Mouse (Mus musculus) forebrain, postnatal 0 days (tissue): ENCODE results near the gene Cdc42ep3. TPM values are rescaled to one million over a fixed set of nuclear protein-coding genes. Genes with fewer than 3 reads are reported as not detected.

Source experiments
- ATAC-seq: fragments of 200-750 bp; cut with Nextera tagmentation; 2 replicates; pipeline ENCODE4 v1.8.0; 2017; ENCODE audit warnings: mild to moderate bottlenecking, moderate library complexity
- DNase-seq: peaks from one replicate; pipeline ENCODE4 v3.0.0-alpha.2; 2015
- H3K27ac ChIP-seq: fragments of 300-500 bp; sonication (generic); 2 replicates; pipeline ENCODE4 v1.5.1; 2014; ENCODE audit warnings: low read depth, mild to moderate bottlenecking, antibody characterized with exemption, low read length, moderate library complexity, mixed read lengths
- H3K27me3 ChIP-seq: fragments of 300-500 bp; sonication (generic); 2 replicates; pipeline ENCODE4 v1.6.1; 2014; ENCODE audit warnings: mild to moderate bottlenecking, low read length, mixed read lengths; ENCODE audit not compliant: insufficient read depth
- H3K36me3 ChIP-seq: fragments of 300-500 bp; sonication (generic); 2 replicates; pipeline ENCODE4 v1.6.1; 2014; ENCODE audit warnings: mild to moderate bottlenecking, moderate library complexity; ENCODE audit not compliant: insufficient read depth
- H3K4me1 ChIP-seq: fragments of 300-500 bp; sonication (generic); 2 replicates; pipeline ENCODE4 v1.6.1; 2014; ENCODE audit warnings: antibody characterized with exemption; ENCODE audit not compliant: insufficient read depth
- H3K4me2 ChIP-seq: fragments of 300-500 bp; sonication (generic); 2 replicates; pipeline ENCODE4 v1.6.1; 2014; ENCODE audit warnings: low read depth, mild to moderate bottlenecking, moderate library complexity
- H3K4me3 ChIP-seq: fragments of 300-500 bp; sonication (generic); 2 replicates; pipeline ENCODE4 v1.5.1; 2014; ENCODE audit warnings: low read depth, low read length, mixed read lengths
- H3K9ac ChIP-seq: fragments of 300-500 bp; sonication (generic); 2 replicates; pipeline ENCODE4 v1.6.1; 2014; ENCODE audit warnings: mild to moderate bottlenecking
- H3K9me3 ChIP-seq: fragments of 300-500 bp; sonication (generic); 2 replicates; pipeline ENCODE4 v1.6.1; 2016; ENCODE audit warnings: low read length
- CTCF ChIP-seq: sonication (generic); IDR thresholded peaks from 2 replicates; pipeline ENCODE4 v1.5.1; 2016; ENCODE audit warnings: antibody characterized with exemption, control low read depth, low read depth
- WGBS: fragments of 180-500 bp; shearing (Covaris S2); extraction: QIAGEN DNeasy Blood & Tissue Kit; methylation state at CpG from one replicate; pipeline ENCODE4 v1.1.7; 2014; 5-methylcytosine and 5-hydroxymethylcytosine counted together
- polyA plus RNA-seq: library from polyadenylated mRNA; unstranded; fragments of >200 nt; fragmentation: Nextera tagmentation; extraction: Ambion mirVana; gene quantifications from 2 replicates; pipeline ENCODE4 v1.2.1, GENCODE M21; 2015
- total RNA-seq: library from RNA; depleted of rRNA; stranded (reverse); fragments of >200 nt; gene quantifications from 2 replicates; pipeline ENCODE4 v1.2.3, GENCODE M21; 2014

Gene Cdc42ep3
- total and polyA plus RNA-seq, 2 experiments from 2014 or later, result 38.6 to 54.8 TPM

DNA sequence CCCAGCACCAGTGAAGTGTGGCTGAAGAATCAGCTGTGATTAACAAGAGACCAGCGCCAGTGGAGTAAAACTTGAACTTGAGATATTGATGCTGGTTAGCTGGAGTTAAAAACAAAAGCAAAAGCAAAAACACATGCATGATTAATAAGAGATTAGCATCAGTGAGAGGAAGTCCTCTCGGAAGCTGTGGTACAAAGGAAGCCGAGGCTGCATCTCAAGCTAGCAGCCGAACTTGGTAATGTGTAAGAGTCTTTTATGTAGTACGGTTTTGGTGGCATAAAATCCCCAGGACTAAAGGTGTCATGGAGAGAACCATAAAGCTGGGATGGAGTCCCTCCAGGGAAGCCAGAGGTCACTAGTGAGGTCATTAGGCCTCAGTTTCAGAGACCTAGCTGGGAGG, 24.3 kb upstream of the Cdc42ep3 start:
- no peak overlapping the region for H3K27ac ChIP-seq
- 70% methylated on average over 5 of the region's 5 CpGs for WGBS
- H3K4me2 ChIP-seq, result no peak overlapping the region
- H3K36me3 ChIP-seq, result no peaks in the 10 kb centered on the region
- H3K9me3 ChIP-seq, result no peaks in the 10 kb centered on the region
- H3K4me1 ChIP-seq, result no peaks in the 10 kb centered on the region
- H3K27me3 ChIP-seq, result no peaks in the 10 kb centered on the region
- DNase-seq (no peak), ATAC-seq (no peak)
- H3K9ac ChIP-seq, result no peak overlapping the region
- no peak overlapping the region for H3K4me3 ChIP-seq
- no peak for TF ChIP-seq CTCF

DNA sequence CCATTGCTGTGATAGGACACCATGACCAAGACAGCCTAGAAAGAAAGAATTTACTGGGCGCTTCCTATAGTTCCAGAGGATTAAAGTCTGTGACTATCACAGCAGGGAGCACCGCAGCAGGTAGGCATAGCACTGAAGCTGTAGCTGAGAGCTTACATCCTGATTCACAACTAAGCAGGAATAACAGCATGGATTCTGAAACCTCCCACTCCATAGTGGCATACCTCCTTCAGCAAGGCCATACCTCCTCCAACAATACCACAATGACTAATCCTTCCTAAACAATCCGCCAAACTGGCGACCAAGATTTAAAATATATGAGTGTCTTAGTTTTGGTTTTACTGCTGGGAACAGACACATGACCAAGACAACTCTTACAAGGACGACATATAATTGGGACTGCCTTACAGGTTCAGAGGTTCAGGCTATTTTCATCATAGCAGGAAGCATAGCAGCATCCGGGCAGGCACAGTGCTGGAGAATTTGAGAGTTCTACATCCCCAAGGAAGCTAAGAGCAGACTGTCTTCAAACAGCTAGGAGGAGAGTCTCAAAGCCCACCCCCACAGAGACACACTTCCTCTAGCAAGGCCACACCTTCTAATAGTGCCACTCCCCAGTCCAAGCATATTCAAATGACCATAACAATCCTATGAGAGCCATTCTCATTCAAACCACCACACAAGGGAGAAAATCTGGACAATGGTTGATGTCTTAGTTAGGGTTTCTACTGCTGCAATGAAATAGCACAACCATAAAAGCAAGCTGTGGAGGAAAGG, 21.7 kb upstream of the Cdc42ep3 start:
- no peaks in the 10 kb centered on the region for H3K9me3 ChIP-seq
- no peaks in the 10 kb centered on the region for H3K27me3 ChIP-seq
- ATAC-seq, result no peak
- no peak for DNase-seq
- no peak overlapping the region for H3K27ac ChIP-seq
- TF ChIP-seq CTCF, result no peak
- no peak overlapping the region for H3K4me3 ChIP-seq
- H3K4me1 ChIP-seq, result no peaks in the 10 kb centered on the region
- no peaks in the 10 kb centered on the region for H3K36me3 ChIP-seq
- no peak overlapping the region for H3K9ac ChIP-seq
- no peak overlapping the region for H3K4me2 ChIP-seq
- WGBS, result 65% methylated on average over 6 of the region's 6 CpGs

DNA sequence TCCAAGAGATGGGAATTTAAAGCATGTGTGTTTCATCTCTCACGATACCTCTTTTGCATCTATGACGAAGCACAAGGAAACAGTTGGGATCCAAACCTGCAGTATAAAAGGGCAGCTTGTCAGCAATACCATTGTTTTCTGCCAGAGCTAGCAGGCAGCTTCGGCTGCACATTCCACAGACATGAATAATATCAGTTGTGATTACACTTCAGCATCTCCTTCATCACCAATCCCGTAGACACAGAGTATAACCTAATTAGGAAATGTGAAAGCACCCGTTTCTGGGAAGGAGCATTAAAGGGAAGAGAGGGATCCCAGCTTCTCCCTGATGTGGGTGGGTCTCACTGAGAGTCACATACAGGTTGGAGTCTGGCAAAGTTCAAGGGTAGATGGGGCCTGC, 18.1 kb upstream of the Cdc42ep3 start:
- H3K9ac ChIP-seq, result no peak overlapping the region

DNA sequence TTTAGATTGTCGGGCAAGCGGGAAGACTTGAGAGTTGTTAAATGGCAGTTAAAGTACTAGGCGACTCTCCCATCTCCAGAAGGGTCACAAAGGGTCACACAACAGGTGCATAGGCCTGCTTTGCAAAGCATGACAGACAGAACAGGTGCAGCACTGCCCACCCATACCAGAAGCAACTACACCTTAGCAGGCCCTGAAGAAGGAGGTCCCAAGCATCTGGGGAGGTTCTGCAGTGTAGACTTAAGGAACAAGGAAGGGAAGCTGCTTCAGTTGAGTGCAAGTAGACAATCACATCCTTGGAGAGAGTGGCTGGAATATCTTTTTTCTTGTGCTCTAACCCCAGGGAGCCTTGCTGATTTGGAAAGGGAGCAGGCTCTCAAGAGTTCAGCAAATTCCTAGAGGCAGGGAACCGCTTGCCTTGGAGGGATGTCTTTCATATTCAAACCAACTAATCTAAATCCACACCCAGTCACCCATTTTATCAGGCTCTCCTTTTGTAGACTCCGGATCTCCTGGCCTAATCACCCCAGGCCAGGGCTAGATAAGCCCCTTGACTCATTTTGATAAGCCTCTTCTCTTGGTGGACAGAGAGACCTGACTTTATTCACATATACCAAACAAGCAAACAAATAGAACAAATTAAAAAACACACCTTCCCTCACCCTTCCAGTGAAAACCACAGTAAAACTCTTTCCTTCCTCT, 10.0 kb upstream of the Cdc42ep3 start:
- ATAC-seq, result no peak

More for the DNA sequence above, 18.1 kb upstream of the Cdc42ep3 start:
- Histone ChIP-seq H3K4me3 (no peak overlapping the region), H3K4me1 (no peaks in the 10 kb centered on the region), H3K36me3 (no peaks in the 10 kb centered on the region), H3K27me3 (no peaks in the 10 kb centered on the region), H3K27ac (no peak overlapping the region), H3K9me3 (no peaks in the 10 kb centered on the region), H3K4me2 (no peak overlapping the region)
- WGBS, result 57% methylated on average over 5 of the region's 5 CpGs
- ATAC-seq (no peak), DNase-seq (no peak)
- TF ChIP-seq CTCF, result no peak

DNA sequence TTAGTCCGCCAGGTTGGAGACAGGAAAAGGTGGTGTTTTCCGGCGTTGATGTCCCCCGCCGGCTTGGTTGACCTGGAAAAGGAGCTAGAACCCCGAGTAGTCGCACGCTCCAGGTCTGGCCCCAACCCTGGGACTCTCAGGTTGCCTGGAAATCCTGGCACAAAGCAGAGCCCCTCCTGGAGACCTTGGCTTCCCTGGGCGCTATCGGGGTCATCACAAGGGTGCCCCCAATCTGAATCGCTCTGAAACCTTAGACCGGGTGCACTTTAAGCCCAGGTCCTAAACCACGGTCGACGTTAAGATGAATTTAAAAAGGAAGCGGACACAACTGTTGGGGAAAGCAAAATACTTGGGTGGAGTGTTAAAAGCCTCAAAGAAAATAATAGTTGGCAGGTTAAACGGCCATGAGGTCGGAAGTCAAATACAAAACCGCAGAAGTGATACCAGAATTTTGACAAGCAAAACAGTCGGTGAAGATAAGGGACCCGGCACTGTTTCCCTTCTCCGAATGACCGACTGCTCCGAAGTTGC, 1.2 kb upstream of the Cdc42ep3 start:
- DNase-seq (no peak), ATAC-seq (peak; percentile 10)
- 0 out of 2 replicates have a peak, but pooled peaks cover 10% of the 10 kb centered on the region for H3K4me1 ChIP-seq
- peak overlapping the region; percentile 99 for H3K9ac ChIP-seq
- no peaks in the 10 kb centered on the region for H3K36me3 ChIP-seq
- peak overlapping the region; percentile 75 for H3K4me2 ChIP-seq
- no peaks in the 10 kb centered on the region for H3K27me3 ChIP-seq
- 13% methylated on average over 24 of the region's 24 CpGs for WGBS
- H3K27ac ChIP-seq, result peak overlapping the region; percentile 94; the same call in 1 of the 2 replicates
- peak overlapping the region; percentile 76 for H3K4me3 ChIP-seq
- TF ChIP-seq CTCF, result no peak
- no peaks in the 10 kb centered on the region for H3K9me3 ChIP-seq

More for the DNA sequence above, 10.0 kb upstream of the Cdc42ep3 start:
- Histone ChIP-seq H3K9me3 (no peaks in the 10 kb centered on the region), H3K4me2 (no peak overlapping the region), H3K4me3 (no peak overlapping the region), H3K4me1 (no peaks in the 10 kb centered on the region), H3K36me3 (no peaks in the 10 kb centered on the region), H3K27ac (no peak overlapping the region), H3K9ac (no peak overlapping the region), H3K27me3 (no peaks in the 10 kb centered on the region)
- TF ChIP-seq CTCF, result no peak
- 46% methylated on average over 5 of the region's 5 CpGs for WGBS
- no peak for DNase-seq

GRCm38 (mm10) chr17:79355271-79355991, 540 bp upstream of the Cdc42ep3 start:
- H3K36me3 ChIP-seq, result 0 out of 2 replicates have a peak, but pooled peaks cover 5% of the 10 kb centered on the region
- peak overlapping the region; percentile 94 for H3K27ac ChIP-seq
- peak overlapping the region; percentile 99 for H3K9ac ChIP-seq
- no peaks in the 10 kb centered on the region for H3K27me3 ChIP-seq
- ATAC-seq (peak; percentile 85), DNase-seq (peak; percentile 91)
- no peak for TF ChIP-seq CTCF
- peak overlapping the region; percentile 75 for H3K4me2 ChIP-seq
- H3K9me3 ChIP-seq, result no peaks in the 10 kb centered on the region
- H3K4me3 ChIP-seq, result peak overlapping the region; percentile 76
- 0 out of 2 replicates have a peak, but pooled peaks cover 10% of the 10 kb centered on the region for H3K4me1 ChIP-seq
- 6% methylated on average over 59 of the region's 59 CpGs for WGBS
